Mouse (Mus musculus): Measurements from ENCODE around the gene Vash2. TPM values are rescaled to one million over a fixed set of nuclear protein-coding genes. Genes with fewer than 3 reads are reported as not detected.

Gene Vash2
- polyA plus RNA-seq, 1 experiment: 0.11 TPM

DNA sequence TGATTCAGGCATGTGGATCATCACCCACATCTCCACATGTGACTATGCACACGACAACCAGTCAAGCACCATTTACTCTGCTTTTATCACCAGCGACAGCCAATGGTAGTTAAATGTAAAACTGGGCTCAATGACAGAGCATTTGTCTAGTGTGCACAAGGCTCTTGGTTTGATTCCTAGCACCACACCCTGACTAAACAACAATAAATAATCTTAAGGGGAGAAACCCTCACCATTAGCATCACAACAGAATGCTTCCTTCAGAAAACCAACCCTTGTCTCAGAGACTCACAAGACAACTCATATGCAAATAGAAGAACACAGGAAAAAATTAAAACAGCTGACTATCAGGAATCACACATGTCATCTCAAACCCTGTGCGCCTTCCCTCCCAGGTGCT is 35.2 kb upstream of the Vash2 start:
- Histone ChIP-seq H3K27me3 (ENCODE audit: control insufficient read depth) (no peaks in the 10 kb centered on the region), H3K36me3 (ENCODE audit: control insufficient read depth) (peaks cover 49% of the 10 kb centered on the region), H3K4me1 (ENCODE audit: control insufficient read depth) (no peaks in the 10 kb centered on the region), H3K9me3 (ENCODE audit: control insufficient read depth, low read length) (no peaks in the 10 kb centered on the region), H3K4me3 (replicated peaks) (no peak overlapping the region)
- no peak for TF ChIP-seq TAL1 (IDR thresholded peaks at IDR 0.05; ENCODE audit: low read length)
- TF ChIP-seq GATA1 (IDR thresholded peaks at IDR 0.05; ENCODE audit: low read length): no peak

DNA sequence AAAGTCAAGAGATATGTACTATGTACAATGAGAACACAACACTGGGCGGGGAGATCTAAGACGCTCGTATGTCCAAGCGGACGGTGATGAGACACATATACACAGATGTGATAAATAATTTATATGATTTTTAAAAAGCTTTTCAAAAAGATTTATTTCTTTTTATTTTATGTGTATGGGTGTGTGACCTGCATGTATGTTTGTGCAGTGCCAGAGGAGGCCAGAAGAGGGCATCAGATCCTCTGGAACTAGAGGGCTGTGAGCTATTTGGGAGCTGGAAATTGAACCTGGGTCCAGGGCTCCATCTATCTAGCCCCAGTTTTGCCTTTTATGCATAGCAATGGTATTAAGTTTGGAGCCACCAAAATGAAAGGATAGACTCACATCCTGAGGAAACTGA is 29.6 kb upstream of the Vash2 start:
- H3K4me1 ChIP-seq (ENCODE audit: control insufficient read depth): no peaks in the 10 kb centered on the region
- TF ChIP-seq GATA1 (IDR thresholded peaks at IDR 0.05; ENCODE audit: low read length): no peak
- no peak for TF ChIP-seq TAL1 (IDR thresholded peaks at IDR 0.05; ENCODE audit: low read length)
- no peak overlapping the region for H3K4me3 ChIP-seq (replicated peaks)
- H3K9me3 ChIP-seq (ENCODE audit: control insufficient read depth, low read length): no peaks in the 10 kb centered on the region
- H3K36me3 ChIP-seq (ENCODE audit: control insufficient read depth): peaks cover 66% of the 10 kb centered on the region
- no peaks in the 10 kb centered on the region for H3K27me3 ChIP-seq (ENCODE audit: control insufficient read depth)

DNA sequence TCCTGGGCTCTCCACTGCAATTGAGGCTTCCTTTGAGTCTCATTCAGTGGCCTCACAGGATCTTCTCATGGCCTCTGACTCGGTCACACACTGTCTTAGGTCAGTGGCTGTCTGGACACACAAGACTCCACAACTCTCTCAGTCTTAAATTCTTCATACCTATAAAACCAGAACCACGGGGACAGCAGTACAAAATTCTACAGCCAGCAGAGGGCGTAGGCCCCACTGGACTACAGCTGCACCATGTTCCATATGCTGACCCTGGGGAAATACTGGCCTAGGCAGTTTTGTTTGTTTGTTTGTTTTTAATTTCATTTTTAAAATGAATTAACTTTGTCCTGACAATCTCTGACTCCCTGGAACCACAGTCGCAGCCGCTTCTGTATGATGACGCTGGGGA is 23.1 kb upstream of the Vash2 start:
- TF ChIP-seq TAL1 (IDR thresholded peaks at IDR 0.05; ENCODE audit: low read length) (no peak), GATA1 (IDR thresholded peaks at IDR 0.05; ENCODE audit: low read length) (no peak)
- no peaks in the 10 kb centered on the region for H3K4me1 ChIP-seq (ENCODE audit: control insufficient read depth)
- peaks cover 14% of the 10 kb centered on the region for H3K36me3 ChIP-seq (ENCODE audit: control insufficient read depth)
- peaks cover 7% of the 10 kb centered on the region for H3K9me3 ChIP-seq (ENCODE audit: control insufficient read depth, low read length)
- no peaks in the 10 kb centered on the region for H3K27me3 ChIP-seq (ENCODE audit: control insufficient read depth)
- H3K4me3 ChIP-seq (replicated peaks): no peak overlapping the region

DNA sequence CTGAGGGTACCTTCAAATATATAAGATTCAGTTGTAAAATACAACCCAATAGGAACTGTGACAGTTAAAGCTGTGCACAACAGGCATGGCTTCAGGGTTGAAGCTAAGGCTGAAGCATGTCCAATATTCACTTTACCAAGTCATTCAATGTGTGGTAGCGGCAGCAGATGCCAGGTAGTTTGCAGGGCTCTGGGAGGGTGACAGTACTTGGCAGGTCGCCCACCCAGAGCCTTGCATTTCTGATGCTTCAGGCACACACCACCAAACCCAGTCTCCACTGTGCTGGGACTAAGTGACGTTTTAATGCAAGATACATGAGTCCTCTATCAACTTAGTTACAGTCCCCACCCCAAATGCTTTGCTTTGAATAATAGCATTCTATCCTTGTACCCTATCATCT is 21.6 kb upstream of the Vash2 start:
- peaks cover 7% of the 10 kb centered on the region for H3K9me3 ChIP-seq (ENCODE audit: control insufficient read depth, low read length)
- no peak overlapping the region for H3K4me3 ChIP-seq (replicated peaks)
- H3K4me1 ChIP-seq (ENCODE audit: control insufficient read depth): no peaks in the 10 kb centered on the region
- TF ChIP-seq TAL1 (IDR thresholded peaks at IDR 0.05; ENCODE audit: low read length) (no peak), GATA1 (IDR thresholded peaks at IDR 0.05; ENCODE audit: low read length) (no peak)
- peaks cover 12% of the 10 kb centered on the region for H3K36me3 ChIP-seq (ENCODE audit: control insufficient read depth)
- H3K27me3 ChIP-seq (ENCODE audit: control insufficient read depth): no peaks in the 10 kb centered on the region

DNA sequence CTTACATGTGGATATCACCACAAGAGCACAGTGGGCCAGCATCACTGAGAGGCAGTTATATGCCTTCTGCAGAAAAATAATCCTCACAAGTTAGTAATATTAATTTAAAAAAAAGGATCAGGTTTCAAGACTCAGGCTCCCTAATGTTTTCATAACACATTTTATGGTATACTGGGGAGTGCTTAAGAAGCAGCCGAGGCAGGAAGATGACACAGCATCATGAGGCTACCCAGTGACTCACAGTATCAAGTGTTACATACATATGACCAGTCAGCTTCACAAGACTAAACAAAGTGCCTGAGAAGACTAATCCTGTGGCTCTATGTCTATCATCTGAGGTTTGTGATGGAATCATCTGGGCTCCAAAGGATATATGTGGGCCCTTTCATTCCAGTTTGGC is 18.9 kb upstream of the Vash2 start:
- H3K4me3 ChIP-seq (replicated peaks): no peak overlapping the region
- no peaks in the 10 kb centered on the region for H3K36me3 ChIP-seq (ENCODE audit: control insufficient read depth)
- no peaks in the 10 kb centered on the region for H3K4me1 ChIP-seq (ENCODE audit: control insufficient read depth)
- peaks cover 7% of the 10 kb centered on the region for H3K9me3 ChIP-seq (ENCODE audit: control insufficient read depth, low read length)
- H3K27me3 ChIP-seq (ENCODE audit: control insufficient read depth): no peaks in the 10 kb centered on the region
- TF ChIP-seq GATA1 (IDR thresholded peaks at IDR 0.05; ENCODE audit: low read length): no peak
- no peak for TF ChIP-seq TAL1 (IDR thresholded peaks at IDR 0.05; ENCODE audit: low read length)

DNA sequence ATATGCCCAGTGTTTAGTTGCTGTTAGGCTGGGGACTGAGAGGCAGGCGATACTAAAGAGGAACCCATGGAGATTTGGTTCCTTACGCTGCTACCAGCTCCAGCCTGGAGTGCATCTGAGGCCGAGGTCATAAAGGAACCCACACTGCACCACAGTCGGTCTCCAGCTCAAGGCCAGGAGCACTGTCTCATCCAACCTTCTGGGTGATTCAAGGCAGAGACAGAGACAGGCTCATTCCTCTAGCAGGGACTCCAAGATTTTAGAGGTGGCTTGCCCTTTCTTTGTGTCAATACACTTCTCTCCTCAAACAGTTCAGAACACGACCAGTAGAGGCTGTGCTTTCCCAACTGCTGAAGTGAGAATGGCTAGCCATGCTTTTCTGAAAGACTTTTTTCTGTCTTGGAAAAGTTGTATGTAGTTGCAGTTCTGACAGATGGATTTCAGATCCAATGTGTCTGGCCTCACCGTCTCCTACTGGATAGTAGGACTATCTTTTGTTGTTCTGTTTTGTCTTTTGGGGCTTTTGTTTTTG is 17.3 kb upstream of the Vash2 start:
- Histone ChIP-seq H3K36me3 (ENCODE audit: control insufficient read depth) (no peaks in the 10 kb centered on the region), H3K4me1 (ENCODE audit: control insufficient read depth) (no peaks in the 10 kb centered on the region), H3K9me3 (ENCODE audit: control insufficient read depth, low read length) (peaks cover 7% of the 10 kb centered on the region), H3K4me3 (replicated peaks) (no peak overlapping the region), H3K27me3 (ENCODE audit: control insufficient read depth) (no peaks in the 10 kb centered on the region)
- TF ChIP-seq GATA1 (IDR thresholded peaks at IDR 0.05; ENCODE audit: low read length): no peak
- TF ChIP-seq TAL1 (IDR thresholded peaks at IDR 0.05; ENCODE audit: low read length): no peak

DNA sequence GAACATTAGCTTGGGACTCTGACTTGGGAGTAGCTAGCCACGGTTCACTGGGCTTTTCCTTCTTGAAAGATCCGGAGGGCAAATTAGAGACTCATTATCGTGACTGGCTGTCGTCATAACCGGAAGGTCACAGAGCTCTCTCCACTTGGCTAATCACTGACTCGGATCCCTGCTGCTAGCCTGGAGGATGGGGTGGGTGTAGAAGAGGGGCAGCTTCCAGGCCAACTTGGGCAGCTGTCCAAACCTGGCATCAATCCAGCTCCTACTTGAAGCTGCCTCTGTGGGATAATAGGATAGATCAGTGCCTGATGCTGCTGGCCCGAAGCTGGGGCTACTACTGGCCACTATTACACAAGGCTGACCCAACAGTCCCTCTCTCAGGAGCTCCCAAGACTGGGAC is 16.5 kb upstream of the Vash2 start:
- H3K4me3 ChIP-seq (replicated peaks): no peak overlapping the region
- no peaks in the 10 kb centered on the region for H3K4me1 ChIP-seq (ENCODE audit: control insufficient read depth)
- no peak for TF ChIP-seq TAL1 (IDR thresholded peaks at IDR 0.05; ENCODE audit: low read length)
- TF ChIP-seq GATA1 (IDR thresholded peaks at IDR 0.05; ENCODE audit: low read length): no peak
- peaks cover 7% of the 10 kb centered on the region for H3K9me3 ChIP-seq (ENCODE audit: control insufficient read depth, low read length)
- no peaks in the 10 kb centered on the region for H3K36me3 ChIP-seq (ENCODE audit: control insufficient read depth)
- H3K27me3 ChIP-seq (ENCODE audit: control insufficient read depth): no peaks in the 10 kb centered on the region

DNA sequence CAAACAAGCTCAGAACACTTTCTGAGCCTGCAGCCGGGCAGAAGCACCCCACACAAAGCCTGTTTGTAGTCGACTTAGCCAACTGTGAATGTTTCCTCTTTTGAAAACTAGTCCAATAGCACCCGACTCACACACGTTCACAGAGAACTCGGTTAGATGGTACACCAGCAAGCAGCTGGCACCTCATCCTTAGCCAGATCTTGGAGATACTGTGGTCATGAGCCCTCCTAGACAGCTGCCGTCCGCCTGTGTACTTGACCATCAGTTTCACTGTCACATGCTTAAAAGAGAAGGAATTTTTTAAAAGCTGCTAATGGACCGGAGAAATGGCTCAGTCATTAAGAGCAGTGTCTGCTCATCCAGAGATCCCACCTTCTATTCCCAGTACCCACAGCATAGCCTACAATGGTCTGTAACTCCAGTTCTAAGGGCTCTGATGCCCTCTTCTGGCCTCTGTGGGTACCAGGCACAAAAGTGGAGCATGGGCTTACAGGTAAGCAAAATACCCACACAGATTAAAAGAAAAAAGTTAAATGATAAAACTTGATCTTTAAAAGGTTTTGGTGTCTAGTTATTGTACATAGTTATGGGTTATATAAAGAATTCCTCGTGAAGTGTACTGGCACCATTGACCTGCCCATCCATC is 10.5 kb upstream of the Vash2 start:
- Histone ChIP-seq H3K4me3 (replicated peaks) (no peak overlapping the region), H3K27me3 (ENCODE audit: control insufficient read depth) (no peaks in the 10 kb centered on the region), H3K9me3 (ENCODE audit: control insufficient read depth, low read length) (no peaks in the 10 kb centered on the region), H3K4me1 (ENCODE audit: control insufficient read depth) (no peaks in the 10 kb centered on the region), H3K36me3 (ENCODE audit: control insufficient read depth) (no peaks in the 10 kb centered on the region)
- TF ChIP-seq GATA1 (IDR thresholded peaks at IDR 0.05; ENCODE audit: low read length) (no peak), TAL1 (IDR thresholded peaks at IDR 0.05; ENCODE audit: low read length) (no peak)

DNA sequence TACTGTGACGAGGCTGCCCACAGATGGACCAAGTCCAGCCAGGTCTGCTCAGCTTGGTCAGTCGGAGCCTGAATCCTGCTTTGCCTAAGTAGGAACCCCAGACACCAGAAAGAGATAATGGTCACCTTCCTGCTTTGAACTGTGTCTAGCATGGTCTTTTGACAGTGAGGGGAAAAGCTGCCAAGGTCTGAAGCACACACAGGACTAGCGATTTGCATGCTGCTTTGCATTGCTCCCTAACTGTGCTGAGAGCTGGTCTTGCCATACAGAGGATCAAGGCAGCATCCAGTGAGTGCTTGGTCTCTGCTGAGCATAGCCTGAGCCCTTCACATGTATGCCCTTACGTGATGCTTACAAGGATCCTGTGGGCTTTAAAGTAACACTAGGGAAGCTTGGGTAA is 2.3 kb upstream of the Vash2 start:
- Histone ChIP-seq H3K27me3 (ENCODE audit: control insufficient read depth) (peaks cover 53% of the 10 kb centered on the region), H3K9me3 (ENCODE audit: control insufficient read depth, low read length) (peaks cover 5% of the 10 kb centered on the region; the same call in 1 of the 2 replicates), H3K36me3 (ENCODE audit: control insufficient read depth) (no peaks in the 10 kb centered on the region), H3K4me3 (replicated peaks) (no peak overlapping the region), H3K4me1 (ENCODE audit: control insufficient read depth) (no peaks in the 10 kb centered on the region)
- no peak for TF ChIP-seq GATA1 (IDR thresholded peaks at IDR 0.05; ENCODE audit: low read length)
- no peak for TF ChIP-seq TAL1 (IDR thresholded peaks at IDR 0.05; ENCODE audit: low read length)

DNA sequence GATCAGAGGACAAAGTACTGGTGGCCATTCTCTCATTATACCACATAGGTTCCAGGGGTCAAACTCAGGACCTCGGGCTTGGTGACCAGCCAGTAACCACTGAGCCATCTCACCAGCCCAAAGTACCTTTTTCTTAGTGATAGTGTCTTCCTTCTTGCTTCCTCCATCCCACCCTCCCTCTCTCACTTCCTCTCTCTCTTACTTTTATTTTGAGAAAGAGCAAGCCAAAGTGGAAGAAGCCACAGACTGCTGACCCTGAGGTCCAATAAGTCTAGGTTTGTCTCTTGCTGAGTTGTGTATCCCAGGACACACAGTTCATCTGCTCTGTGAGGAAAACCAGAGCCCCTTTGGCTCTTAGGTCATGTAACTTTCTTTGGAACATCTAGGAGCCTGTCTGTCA is 1.4 kb upstream of the Vash2 start:
- H3K27me3 ChIP-seq (ENCODE audit: control insufficient read depth): peaks cover 62% of the 10 kb centered on the region
- no peak overlapping the region for H3K4me3 ChIP-seq (replicated peaks)
- H3K4me1 ChIP-seq (ENCODE audit: control insufficient read depth): no peaks in the 10 kb centered on the region
- H3K9me3 ChIP-seq (ENCODE audit: control insufficient read depth, low read length): peaks cover 5% of the 10 kb centered on the region; the same call in 1 of the 2 replicates
- no peak for TF ChIP-seq GATA1 (IDR thresholded peaks at IDR 0.05; ENCODE audit: low read length)
- TF ChIP-seq TAL1 (IDR thresholded peaks at IDR 0.05; ENCODE audit: low read length): no peak
- no peaks in the 10 kb centered on the region for H3K36me3 ChIP-seq (ENCODE audit: control insufficient read depth)

Measured in erythroblast, embryonic 14.5 days (primary cell).